Mouse (Mus musculus): Measurements from ENCODE around the gene Smg9. TPM values are rescaled to one million over a fixed set of nuclear protein-coding genes. Genes with fewer than 3 reads are reported as not detected.

Gene Smg9
- polyA plus RNA-seq, 1 experiment from 2014 or later = 29.1 TPM

- Histone ChIP-seq H3K36me3 (replicated peaks) (no peaks in the 10 kb centered on the region), H3K4me1 (peaks cover 5% of the 10 kb centered on the region; the same call in 1 of the 2 replicates), H3K4me3 (replicated peaks) (no peak overlapping the region), H3K27me3 (peaks cover 21% of the 10 kb centered on the region), H3K4me2 (no peak overlapping the region), H3K27ac (no peak overlapping the region), H3K9ac (no peak overlapping the region), H3K9me3 (no peaks in the 10 kb centered on the region)
- no peak for ATAC-seq (ENCODE audit: low FRiP score)
- WGBS = 75% methylated on average over 10 of the region's 10 CpGs
Observed at GRCm38 (mm10) chr7:24457726-24458370, 58.4 kb downstream of the Smg9 start.

- ATAC-seq (ENCODE audit: low FRiP score) = no peak
Observed at GRCm38 (mm10) chr7:24459440-24459839, 60.0 kb downstream of the Smg9 start.

GRCm38 (mm10) chr7:24459843-24460242 is 60.4 kb downstream of the Smg9 start:
- Histone ChIP-seq H3K27me3 (peaks cover 26% of the 10 kb centered on the region), H3K36me3 (replicated peaks) (no peaks in the 10 kb centered on the region)
- 72% methylated on average over 3 of the region's 3 CpGs for WGBS

More at GRCm38 (mm10) chr7:24459440-24459839, 60.0 kb downstream of the Smg9 start:
- no peaks in the 10 kb centered on the region for H3K36me3 ChIP-seq (replicated peaks)
- no peaks in the 10 kb centered on the region for H3K9me3 ChIP-seq
- H3K4me2 ChIP-seq = no peak overlapping the region
- H3K27ac ChIP-seq = no peak overlapping the region
- H3K9ac ChIP-seq = no peak overlapping the region
- H3K27me3 ChIP-seq = peaks cover 26% of the 10 kb centered on the region
- no peak overlapping the region for H3K4me3 ChIP-seq (replicated peaks)
- 90% methylated on average over 5 of the region's 5 CpGs for WGBS
- peaks cover 9% of the 10 kb centered on the region; the same call in 1 of the 2 replicates for H3K4me1 ChIP-seq

DNA sequence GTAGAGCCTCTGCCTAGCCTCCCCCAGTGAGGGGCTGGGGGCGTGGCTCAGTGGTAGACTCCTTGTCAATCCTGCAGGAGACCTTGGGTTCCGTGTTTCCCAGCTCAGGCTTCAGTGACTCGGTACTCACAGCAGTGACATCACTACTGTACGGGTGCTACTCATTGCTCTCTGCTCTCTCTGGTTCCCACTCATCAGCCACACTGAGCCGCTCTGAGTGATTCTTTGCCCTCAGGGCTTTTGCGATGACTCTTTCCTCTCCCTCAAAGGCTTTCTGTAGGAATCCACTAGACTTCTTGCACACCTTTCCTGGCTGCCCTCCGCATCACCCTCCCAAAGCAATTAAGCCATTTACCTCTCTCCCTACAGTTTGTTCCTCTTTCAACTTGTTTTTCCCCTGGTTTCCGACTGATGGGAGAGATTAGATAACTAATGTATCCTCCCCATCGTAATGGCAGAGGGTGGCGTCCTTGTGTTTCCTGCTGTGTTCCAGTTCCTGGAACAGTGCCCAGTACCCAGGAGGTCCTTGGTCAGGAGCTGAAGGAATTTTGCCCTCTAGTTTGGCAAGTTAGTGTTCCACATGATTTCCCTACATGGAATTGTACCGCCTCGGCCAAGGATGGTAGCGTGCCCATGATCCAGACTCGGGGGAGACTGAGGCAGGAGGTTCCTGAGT is 62.1 kb downstream of the Smg9 start:
- peaks cover 26% of the 10 kb centered on the region for H3K27me3 ChIP-seq
- H3K27ac ChIP-seq = no peak overlapping the region
- WGBS = 76% methylated on average over 14 of the region's 14 CpGs
- H3K4me2 ChIP-seq = no peak overlapping the region
- no peaks in the 10 kb centered on the region for H3K9me3 ChIP-seq
- H3K36me3 ChIP-seq (replicated peaks) = no peaks in the 10 kb centered on the region
- H3K4me3 ChIP-seq (replicated peaks) = no peak overlapping the region
- peaks cover 9% of the 10 kb centered on the region; the same call in 1 of the 2 replicates for H3K4me1 ChIP-seq
- no peak for ATAC-seq (ENCODE audit: low FRiP score)
- no peak overlapping the region for H3K9ac ChIP-seq

More at GRCm38 (mm10) chr7:24459843-24460242, 60.4 kb downstream of the Smg9 start:
- Histone ChIP-seq H3K4me1 (peaks cover 9% of the 10 kb centered on the region; the same call in 1 of the 2 replicates), H3K27ac (no peak overlapping the region), H3K4me2 (no peak overlapping the region), H3K9me3 (no peaks in the 10 kb centered on the region), H3K4me3 (replicated peaks) (no peak overlapping the region), H3K9ac (no peak overlapping the region)
- no peak for ATAC-seq (ENCODE audit: low FRiP score)

- no peak for ATAC-seq (ENCODE audit: low FRiP score)
- no peak within 1 kb of the TSS for H3K27ac ChIP-seq
- H3K9me3 ChIP-seq = no peaks in the 10 kb centered on the region
- no peak within 1 kb of the TSS for H3K4me3 ChIP-seq (replicated peaks)
- peak within 1 kb of the TSS; percentile 15 for H3K4me2 ChIP-seq
- peaks cover 26% of the 10 kb centered on the region for H3K27me3 ChIP-seq
- 10% methylated on average over 27 of the region's 27 CpGs for WGBS
- peaks cover 9% of the 10 kb centered on the region; the same call in 1 of the 2 replicates for H3K4me1 ChIP-seq
- no peak within 1 kb of the TSS for H3K9ac ChIP-seq
- no peaks in the 10 kb centered on the region for H3K36me3 ChIP-seq (replicated peaks)
Observed at GRCm38 (mm10) chr7:24462388-24463319, 63.2 kb downstream of the Smg9 start, which contains the start of gene Plaur. TSS of gene Plaur (plus strand) at chr7:24462484.

DNA sequence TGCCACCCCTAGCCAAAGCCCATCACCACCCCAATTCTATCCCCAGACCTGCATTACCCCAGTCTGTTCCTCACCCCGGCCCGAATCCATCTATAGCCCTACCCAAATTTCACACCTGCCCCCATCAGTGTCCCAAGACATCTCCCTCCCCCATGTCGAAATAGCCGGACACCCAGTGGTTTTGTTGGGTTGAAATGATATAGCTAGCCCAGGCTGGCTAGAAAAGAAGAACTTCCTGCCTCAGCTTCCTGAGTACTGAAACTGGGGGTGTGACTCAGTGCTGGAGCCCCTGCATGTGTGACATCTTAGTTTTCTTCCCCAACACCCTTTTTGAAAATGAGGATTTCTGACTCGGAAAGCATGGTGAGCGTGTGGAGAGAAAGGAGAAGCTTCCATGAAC is 67.4 kb downstream of the Smg9 start:
- H3K4me3 ChIP-seq (replicated peaks) = no peak overlapping the region
- 0 out of 2 replicates have a peak, but pooled peaks cover 7% of the 10 kb centered on the region for H3K9me3 ChIP-seq
- peaks cover 9% of the 10 kb centered on the region; the same call in 1 of the 2 replicates for H3K4me1 ChIP-seq
- H3K36me3 ChIP-seq (replicated peaks) = no peaks in the 10 kb centered on the region
- H3K27ac ChIP-seq = no peak overlapping the region
- no peak overlapping the region for H3K9ac ChIP-seq
- WGBS = 91% methylated on average over 6 of the region's 6 CpGs
- no peak overlapping the region for H3K4me2 ChIP-seq
- no peak for ATAC-seq (ENCODE audit: low FRiP score)
- peaks cover 15% of the 10 kb centered on the region for H3K27me3 ChIP-seq

- 0 out of 2 replicates have a peak, but pooled peaks cover 7% of the 10 kb centered on the region for H3K9me3 ChIP-seq
- WGBS = 89% methylated on average over 5 of the region's 5 CpGs
- 0 out of 2 replicates have a peak, but pooled peaks cover 4% of the 10 kb centered on the region for H3K4me1 ChIP-seq
- H3K27ac ChIP-seq = no peak overlapping the region
- ATAC-seq (ENCODE audit: low FRiP score) = no peak
- peaks cover 5% of the 10 kb centered on the region for H3K27me3 ChIP-seq
- H3K4me2 ChIP-seq = no peak overlapping the region
- no peaks in the 10 kb centered on the region for H3K36me3 ChIP-seq (replicated peaks)
- no peak overlapping the region for H3K4me3 ChIP-seq (replicated peaks)
- H3K9ac ChIP-seq = no peak overlapping the region
Observed at GRCm38 (mm10) chr7:24467886-24468285, 68.5 kb downstream of the Smg9 start.

GRCm38 (mm10) chr7:24469126-24469525 is 69.7 kb downstream of the Smg9 start:
- no peak for ATAC-seq (ENCODE audit: low FRiP score)
- H3K4me1 ChIP-seq = no peaks in the 10 kb centered on the region
- H3K9me3 ChIP-seq = 0 out of 2 replicates have a peak, but pooled peaks cover 7% of the 10 kb centered on the region
- H3K27me3 ChIP-seq = no peaks in the 10 kb centered on the region
- H3K36me3 ChIP-seq (replicated peaks) = no peaks in the 10 kb centered on the region
- H3K9ac ChIP-seq = no peak overlapping the region
- H3K27ac ChIP-seq = no peak overlapping the region
- H3K4me2 ChIP-seq = no peak overlapping the region
- WGBS = 84% methylated on average over 3 of the region's 3 CpGs
- no peak overlapping the region for H3K4me3 ChIP-seq (replicated peaks)

DNA sequence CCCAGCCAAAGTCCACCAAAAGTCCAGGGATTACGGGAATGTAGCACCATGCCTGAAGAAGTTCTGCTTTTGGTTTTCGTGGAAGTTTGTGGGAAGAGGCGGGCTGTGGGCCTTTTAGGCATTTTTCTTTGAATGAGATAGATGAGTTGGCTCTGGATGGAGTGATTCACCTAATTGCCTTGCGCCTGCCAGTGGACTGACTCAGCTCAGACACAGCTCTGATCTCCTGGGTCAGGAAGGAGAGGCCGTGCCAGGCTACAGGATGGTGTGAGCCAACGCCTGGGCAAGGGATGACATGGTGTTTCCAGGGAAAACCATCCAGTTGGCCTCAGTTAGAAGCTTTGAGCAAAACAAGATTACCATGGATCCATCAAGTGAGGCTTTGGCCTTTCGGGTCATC is 70.9 kb downstream of the Smg9 start:
- WGBS = 94% methylated on average over 7 of the region's 7 CpGs

More for the DNA sequence above, 70.9 kb downstream of the Smg9 start:
- Histone ChIP-seq H3K9me3 (0 out of 2 replicates have a peak, but pooled peaks cover 7% of the 10 kb centered on the region), H3K4me2 (no peak overlapping the region), H3K9ac (no peak overlapping the region), H3K4me1 (0 out of 2 replicates have a peak, but pooled peaks cover 5% of the 10 kb centered on the region), H3K27ac (no peak overlapping the region), H3K27me3 (no peaks in the 10 kb centered on the region), H3K4me3 (replicated peaks) (no peak overlapping the region), H3K36me3 (replicated peaks) (no peaks in the 10 kb centered on the region)
- ATAC-seq (ENCODE audit: low FRiP score) = no peak
